Mouse (Mus musculus) lung, embryonic 15.5 days (tissue): ENCODE data around the gene Hibch. TPM values are rescaled to one million over a fixed set of nuclear protein-coding genes. Genes with fewer than 3 reads are reported as not detected.
A peak's percentile ranks its signal among the peaks of the same experiment; 100 is the strongest.
"Not testable (repeated sequence)": the region's sequence is repeated elsewhere in the genome, so short reads cannot be mapped to it uniquely, and the experiment has no call there.

Experiments
- ATAC-seq: fragments of 200-750 bp; cut with Nextera tagmentation; 2 replicates; pipeline ENCODE4 v1.8.0; 2017; ENCODE audit warnings: moderate number of reproducible peaks, borderline replicate concordance; ENCODE audit not compliant: low FRiP score, low TSS enrichment; ENCODE audit errors: extremely low read depth
- H3K27ac ChIP-seq: fragments of 300-500 bp; sonication (generic); 2 replicates; pipeline ENCODE4 v1.5.1; 2015; ENCODE audit warnings: moderate library complexity, mild to moderate bottlenecking, inconsistent platforms
- H3K27me3 ChIP-seq: fragments of 300-500 bp; sonication (generic); 2 replicates; pipeline ENCODE4 v1.6.1; 2015; ENCODE audit warnings: inconsistent platforms
- H3K36me3 ChIP-seq: fragments of 300-500 bp; sonication (generic); 2 replicates; pipeline ENCODE4 v1.6.1; 2015; ENCODE audit warnings: inconsistent platforms
- H3K4me1 ChIP-seq: fragments of 300-500 bp; sonication (generic); 2 replicates; pipeline ENCODE4 v1.6.1; 2015; ENCODE audit warnings: inconsistent platforms
- H3K4me2 ChIP-seq: fragments of 300-500 bp; sonication (generic); 2 replicates; pipeline ENCODE4 v1.6.1; 2015; ENCODE audit warnings: inconsistent platforms, mild to moderate bottlenecking, moderate library complexity
- H3K4me3 ChIP-seq: fragments of 300-500 bp; sonication (generic); 2 replicates; pipeline ENCODE4 v1.5.1; 2015; ENCODE audit warnings: mild to moderate bottlenecking, inconsistent platforms
- H3K9ac ChIP-seq: fragments of 300-500 bp; sonication (generic); 2 replicates; pipeline ENCODE4 v1.6.1; 2015; ENCODE audit warnings: inconsistent platforms
- H3K9me3 ChIP-seq: fragments of 300-500 bp; sonication (generic); 2 replicates; pipeline ENCODE4 v1.6.1; 2016; ENCODE audit warnings: inconsistent platforms
- WGBS: fragments of 180-500 bp; shearing (Covaris S2); methylation state at CpG from one replicate; pipeline ENCODE4 v1.1.7; 2015; 5-methylcytosine and 5-hydroxymethylcytosine counted together
- polyA plus RNA-seq: library from polyadenylated mRNA; unstranded; fragments of >200 nt; fragmentation: Nextera tagmentation; extraction: Ambion mirVana; gene quantifications from 2 replicates; pipeline ENCODE4 v1.2.1, GENCODE M21; 2015

Gene Hibch
- polyA plus RNA-seq, 1 experiment from 2014 or later: 19.5 TPM

DNA sequence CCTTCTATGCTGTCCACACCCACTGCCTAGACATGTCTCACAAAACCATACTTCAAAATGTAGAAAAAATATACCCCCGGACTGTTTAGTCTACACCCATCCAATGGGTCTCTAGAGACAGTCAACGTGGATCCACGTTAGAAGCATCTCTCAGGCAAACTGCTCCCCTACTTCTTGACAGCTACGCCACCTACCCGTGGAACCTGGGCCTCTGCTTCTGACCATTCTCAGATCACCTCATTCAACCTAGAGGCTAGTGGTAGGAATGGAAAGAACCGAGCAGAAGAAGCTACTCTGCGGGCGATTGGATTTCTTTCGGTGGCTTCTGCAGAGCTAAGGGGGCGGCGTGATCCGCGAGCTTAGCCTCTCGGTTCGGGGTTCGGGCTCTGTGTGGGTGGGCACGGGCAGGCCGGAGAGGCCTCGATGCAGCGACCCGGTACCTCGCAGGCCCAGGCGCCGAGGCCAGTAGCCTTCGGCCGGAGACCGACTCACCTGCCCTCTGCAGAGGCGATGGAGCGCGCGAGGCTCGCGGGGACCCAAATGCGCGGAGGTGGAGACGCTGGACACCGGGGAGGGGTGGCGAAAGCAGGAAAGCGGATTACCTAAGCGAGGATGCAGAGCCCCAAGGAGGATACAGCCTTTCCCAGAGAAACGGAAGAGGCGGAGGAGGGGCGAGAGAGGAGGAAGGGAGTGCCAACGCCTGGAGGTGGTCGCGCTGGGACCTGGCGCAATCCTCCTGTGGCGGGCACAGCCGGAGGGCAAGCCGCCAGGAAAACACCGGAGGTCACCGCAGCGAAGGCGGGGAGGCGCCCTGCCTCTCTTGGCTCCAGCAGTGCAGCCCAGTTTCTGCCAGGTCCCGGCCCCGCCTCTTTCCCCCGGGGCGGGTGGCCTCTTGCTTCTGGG lies 27.6 kb upstream of the Hibch start, which contains the start of gene Inpp1:
TSS of gene Inpp1 (minus strand) at position 779 of the 903 bp plus-strand sequence.
- H3K27ac ChIP-seq: peak within 1 kb of the TSS; percentile 75
- ATAC-seq: peak; percentile 88
- no peaks in the 10 kb centered on the region for H3K9me3 ChIP-seq
- peak within 1 kb of the TSS; percentile 96 for H3K4me2 ChIP-seq
- 2% methylated on average over 59 of the region's 59 CpGs for WGBS
- H3K27me3 ChIP-seq: no peaks in the 10 kb centered on the region
- H3K36me3 ChIP-seq: no peaks in the 10 kb centered on the region
- peaks cover 9% of the 10 kb centered on the region; the same call in 1 of the 2 replicates for H3K4me1 ChIP-seq
- H3K4me3 ChIP-seq: peak within 1 kb of the TSS; percentile 73
- peak within 1 kb of the TSS; percentile 77 for H3K9ac ChIP-seq

DNA sequence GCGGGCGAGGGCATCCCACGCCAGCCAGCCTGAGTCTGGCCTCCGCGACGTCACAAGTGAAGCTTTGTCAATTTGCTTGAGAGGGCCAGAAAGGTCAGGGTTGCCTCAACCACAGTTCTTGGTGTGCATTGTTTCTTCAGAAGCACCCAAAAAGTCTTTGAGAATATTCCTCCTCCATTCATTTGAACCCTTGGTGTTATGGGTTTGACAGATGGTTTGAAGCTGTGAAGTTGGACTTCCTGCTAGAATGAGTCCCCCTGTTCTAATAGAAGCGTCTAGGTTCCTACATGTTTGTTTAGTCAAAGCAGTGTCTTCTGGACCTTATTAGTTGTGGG lies 26.9 kb upstream of the Hibch start:
- peak overlapping the region; percentile 77 for H3K9ac ChIP-seq
- H3K36me3 ChIP-seq: no peaks in the 10 kb centered on the region
- H3K9me3 ChIP-seq: no peaks in the 10 kb centered on the region
- peak overlapping the region; percentile 96 for H3K4me2 ChIP-seq
- WGBS: 3% methylated on average over 7 of the region's 7 CpGs
- H3K4me3 ChIP-seq: peak overlapping the region; percentile 73
- peak overlapping the region; percentile 75 for H3K27ac ChIP-seq
- no peak for ATAC-seq
- peaks cover 9% of the 10 kb centered on the region; the same call in 1 of the 2 replicates for H3K4me1 ChIP-seq
- H3K27me3 ChIP-seq: no peaks in the 10 kb centered on the region

DNA sequence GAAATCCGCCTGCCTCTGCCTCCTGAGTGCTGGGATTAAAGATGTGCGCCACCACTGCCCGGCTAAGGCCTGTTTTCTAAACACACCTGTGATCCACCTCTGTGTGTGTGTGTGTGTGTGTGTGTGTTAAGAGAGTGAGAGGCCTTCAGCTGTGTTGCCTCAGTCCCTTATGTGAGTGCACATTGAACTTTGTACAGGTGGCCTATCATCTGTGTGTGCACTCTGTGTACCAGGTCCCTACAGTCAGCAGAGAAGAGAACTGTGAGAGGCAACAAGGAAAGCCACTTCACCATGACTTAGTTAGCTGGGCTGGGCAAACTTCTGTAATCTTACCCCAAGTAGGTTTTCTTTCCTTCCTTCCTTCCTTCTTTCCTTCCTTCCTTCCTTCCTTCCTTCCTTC lies 5.6 kb upstream of the Hibch start:
- Histone ChIP-seq H3K4me2 (no peak overlapping the region), H3K27ac (no peak overlapping the region), H3K36me3 (no peaks in the 10 kb centered on the region), H3K27me3 (no peaks in the 10 kb centered on the region), H3K4me1 (0 out of 2 replicates have a peak, but pooled peaks cover under 1% of the 10 kb centered on the region), H3K9me3 (no peaks in the 10 kb centered on the region), H3K4me3 (no peak overlapping the region), H3K9ac (no peak overlapping the region)
- ATAC-seq: no peak
- WGBS: 100% methylated on average over 3 of the region's 3 CpGs

DNA sequence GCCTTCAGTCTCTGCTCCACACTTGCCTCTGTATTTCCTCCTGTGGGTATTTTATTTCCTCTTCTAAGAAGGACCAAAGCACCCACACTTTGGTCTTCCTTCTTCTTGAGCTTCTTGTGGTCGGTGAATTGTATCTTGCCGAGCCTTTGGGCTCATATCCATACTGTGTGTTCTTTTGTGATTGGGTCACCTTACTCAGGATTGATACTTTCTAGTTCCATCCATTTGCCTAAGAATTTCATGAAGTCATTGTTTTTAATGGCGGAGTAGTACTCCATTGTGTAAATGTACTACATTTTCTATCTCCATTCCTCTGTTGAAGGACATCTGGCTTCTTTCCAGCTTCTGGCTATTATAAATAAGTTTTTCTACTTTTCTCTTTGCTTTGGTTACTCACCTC lies 375 bp upstream of the Hibch start:
- peak overlapping the region; percentile 77 for H3K4me2 ChIP-seq
- H3K4me3 ChIP-seq: peak overlapping the region; percentile 63
- H3K9ac ChIP-seq: no peak overlapping the region
- no peak; the same call in 1 of the 2 replicates for ATAC-seq
- 19% methylated on average over 3 of the region's 3 CpGs for WGBS
- H3K9me3 ChIP-seq: no peaks in the 10 kb centered on the region
- H3K27me3 ChIP-seq: no peaks in the 10 kb centered on the region
- H3K27ac ChIP-seq: peak overlapping the region; percentile 37
- no peaks in the 10 kb centered on the region for H3K36me3 ChIP-seq
- peaks cover 12% of the 10 kb centered on the region for H3K4me1 ChIP-seq

DNA sequence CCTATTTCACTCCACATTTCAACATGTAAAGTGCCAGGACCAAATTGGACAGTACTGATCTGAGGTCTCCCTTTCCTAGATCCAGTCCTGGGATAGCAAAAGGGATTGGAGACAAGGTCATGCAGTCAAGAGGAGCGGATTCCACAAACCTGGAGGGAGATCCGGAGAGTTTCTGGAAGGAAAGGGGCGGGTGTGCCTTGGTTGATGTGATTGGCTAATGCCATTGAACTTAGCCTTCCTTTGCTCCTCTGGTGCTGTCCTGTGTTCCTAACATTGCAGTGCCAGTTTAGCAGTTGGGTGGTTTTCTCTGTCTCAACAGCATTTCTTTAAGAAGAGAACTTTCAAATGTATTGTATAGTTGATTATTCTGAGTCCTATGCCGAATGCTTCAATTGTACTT lies 1.8 kb downstream of the Hibch start:
- Histone ChIP-seq H3K27ac (no peak overlapping the region), H3K4me3 (no peak overlapping the region), H3K9me3 (no peaks in the 10 kb centered on the region), H3K4me2 (no peak overlapping the region), H3K36me3 (no peaks in the 10 kb centered on the region), H3K27me3 (no peaks in the 10 kb centered on the region), H3K9ac (no peak overlapping the region), H3K4me1 (peaks cover 12% of the 10 kb centered on the region)
- 83% methylated on average over 4 of the region's 4 CpGs for WGBS
- no peak for ATAC-seq

DNA sequence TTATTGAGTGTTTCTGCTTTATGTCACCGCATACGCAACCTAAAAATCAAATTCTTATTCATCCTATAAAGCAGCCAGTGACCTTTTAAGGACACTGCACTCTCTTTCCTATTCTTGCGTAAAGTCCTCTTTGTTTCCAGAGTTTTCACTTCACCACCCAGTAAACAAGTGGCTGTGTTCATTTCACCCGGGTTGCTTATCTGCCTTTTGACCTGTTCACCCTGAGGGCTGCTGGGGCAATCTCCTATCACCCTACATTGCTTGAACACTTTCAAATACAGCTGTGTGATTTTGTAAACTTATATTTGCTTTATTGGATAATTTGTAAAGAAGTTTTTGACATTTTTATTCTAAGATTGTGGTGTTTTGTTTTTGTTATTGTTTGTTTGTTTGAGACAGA lies 4.7 kb downstream of the Hibch start:
- no peak overlapping the region for H3K4me3 ChIP-seq
- H3K4me1 ChIP-seq: peaks cover 9% of the 10 kb centered on the region
- no peak overlapping the region for H3K9ac ChIP-seq
- H3K9me3 ChIP-seq: no peaks in the 10 kb centered on the region
- H3K27ac ChIP-seq: no peak overlapping the region
- no peaks in the 10 kb centered on the region for H3K36me3 ChIP-seq
- ATAC-seq: no peak
- 75% methylated on average over 4 of the region's 4 CpGs for WGBS
- no peaks in the 10 kb centered on the region for H3K27me3 ChIP-seq
- no peak overlapping the region for H3K4me2 ChIP-seq

DNA sequence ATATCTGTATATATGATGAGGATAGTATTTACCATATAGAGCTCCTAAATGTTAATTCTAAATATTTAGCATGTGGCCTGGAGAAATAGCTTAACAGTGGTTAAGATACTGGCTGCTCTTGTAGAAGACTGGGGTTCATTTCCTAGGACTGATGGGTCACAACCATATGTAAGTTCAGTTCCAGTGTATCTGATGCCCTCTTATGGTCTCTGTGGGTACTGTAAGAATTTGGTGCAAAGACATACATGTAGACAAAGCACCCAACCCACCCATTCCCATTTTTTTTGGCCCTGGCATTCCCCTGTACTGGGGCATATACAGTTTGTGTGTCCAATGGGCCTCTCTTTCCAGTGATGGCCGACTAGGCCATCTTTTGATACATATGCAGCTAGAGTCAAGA lies 9.3 kb downstream of the Hibch start:
- H3K27me3 ChIP-seq, H3K36me3 ChIP-seq, H3K9me3 ChIP-seq, H3K4me3 ChIP-seq, ATAC-seq, H3K4me2 ChIP-seq, H3K9ac ChIP-seq, H3K4me1 ChIP-seq, H3K27ac ChIP-seq: not testable (repeated sequence)
- whole genome bisulfite sequencing: 64% methylated on average over 1 of the region's 1 CpGs

DNA sequence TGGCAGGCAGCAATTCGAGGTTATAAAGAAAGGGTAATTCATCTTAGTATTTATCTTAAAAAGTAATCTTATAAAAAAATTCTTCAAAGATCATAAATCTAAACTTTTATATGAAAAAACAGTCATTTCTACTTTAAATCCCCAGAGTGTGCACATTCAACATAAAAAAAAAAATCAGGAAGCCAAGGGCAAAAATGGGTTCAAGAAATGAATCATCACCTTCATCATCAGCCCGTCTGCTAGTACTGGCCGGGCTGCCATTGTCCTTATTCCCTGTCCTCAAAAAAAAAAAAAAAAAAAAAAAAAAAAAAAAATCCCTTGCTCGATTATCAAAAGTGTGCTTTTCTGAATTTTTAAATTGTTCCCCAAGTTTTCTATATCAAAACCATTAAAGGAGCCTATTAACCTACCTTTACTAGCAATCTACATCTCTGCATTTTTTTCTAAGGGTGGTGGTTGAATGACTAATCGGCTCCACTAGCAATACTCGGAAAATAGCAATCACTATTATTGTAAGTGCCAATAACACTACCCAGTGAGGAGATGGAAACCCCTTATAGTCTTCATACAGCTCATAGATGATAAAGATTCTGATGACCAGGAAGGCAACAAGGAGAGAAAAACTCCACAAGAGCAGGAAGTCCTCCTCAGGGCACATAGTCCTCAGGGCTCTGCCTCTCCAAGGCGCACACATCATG lies 11.3 kb downstream of the Hibch start:
- Histone ChIP-seq H3K27me3 (no peaks in the 10 kb centered on the region), H3K36me3 (no peaks in the 10 kb centered on the region), H3K9ac (no peak overlapping the region), H3K4me3 (no peak overlapping the region), H3K9me3 (no peaks in the 10 kb centered on the region), H3K4me1 (no peaks in the 10 kb centered on the region), H3K4me2 (no peak overlapping the region), H3K27ac (no peak overlapping the region)
- no peak for ATAC-seq
- WGBS: 75% methylated on average over 7 of the region's 7 CpGs

DNA sequence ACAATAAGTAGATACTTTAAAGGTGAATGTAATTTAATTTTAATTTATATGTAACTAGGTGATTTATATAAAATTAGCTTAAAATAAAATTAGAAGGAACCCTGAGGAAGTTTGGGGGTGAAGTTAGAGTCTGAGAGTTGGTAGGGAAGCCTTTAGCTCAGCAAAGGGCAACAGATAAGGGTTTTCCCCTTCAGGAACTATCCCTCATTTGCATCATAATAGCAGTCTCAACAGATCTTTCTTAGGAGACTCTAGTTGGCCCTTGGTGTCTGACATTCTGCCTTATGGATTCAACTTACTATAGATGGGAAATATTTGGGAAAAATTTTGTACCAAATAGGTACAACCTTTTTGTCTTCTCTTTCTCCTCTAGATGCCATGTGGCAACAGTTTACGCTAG lies 19.5 kb downstream of the Hibch start:
- Histone ChIP-seq H3K27ac (no peak overlapping the region), H3K4me2 (no peak overlapping the region), H3K4me1 (no peaks in the 10 kb centered on the region), H3K9ac (no peak overlapping the region), H3K9me3 (no peaks in the 10 kb centered on the region), H3K36me3 (no peaks in the 10 kb centered on the region), H3K4me3 (no peak overlapping the region), H3K27me3 (no peaks in the 10 kb centered on the region)
- WGBS: 95% methylated on average over 1 of the region's 1 CpGs
- no peak for ATAC-seq

DNA sequence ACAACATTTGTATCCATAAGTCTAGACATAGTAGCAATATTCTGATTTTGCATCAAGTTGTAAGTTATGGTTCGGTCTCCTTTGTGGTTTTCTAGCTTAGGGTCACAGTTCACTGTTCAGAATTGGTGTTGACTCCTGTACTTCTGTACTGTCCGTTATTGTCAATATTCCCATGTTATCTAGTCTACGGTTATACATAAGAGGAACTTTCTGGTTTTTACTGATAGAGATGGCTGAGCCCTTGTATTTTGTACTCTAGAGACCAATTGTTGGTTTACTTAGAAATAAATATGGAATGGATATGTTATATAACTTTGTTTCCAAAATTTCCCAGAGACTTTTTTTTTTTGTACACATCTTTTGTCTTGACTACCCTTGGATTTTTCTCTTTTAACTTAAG lies 21.3 kb downstream of the Hibch start:
- no peak overlapping the region for H3K9ac ChIP-seq
- no peak for ATAC-seq
- WGBS: 89% methylated on average over 3 of the region's 3 CpGs

DNA sequence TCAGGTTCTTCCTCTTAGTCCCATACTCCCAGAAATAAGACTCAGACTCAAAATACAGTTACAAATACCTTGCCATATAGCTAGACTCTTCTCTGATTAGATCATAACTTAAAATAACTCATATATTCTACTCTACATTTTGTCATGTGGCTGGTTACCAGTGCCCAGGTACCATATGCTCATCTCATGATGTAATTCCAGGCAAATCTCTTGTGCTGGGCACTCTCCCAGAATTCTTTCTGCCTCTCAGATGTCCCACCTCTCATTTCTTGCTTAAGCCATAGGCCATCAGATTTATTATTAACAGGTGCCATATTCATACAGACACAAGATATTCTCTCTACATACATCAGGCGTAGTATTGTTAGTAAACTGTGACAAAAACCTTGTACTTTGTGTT lies 23.1 kb downstream of the Hibch start:
- no peaks in the 10 kb centered on the region for H3K9me3 ChIP-seq
- WGBS: 84% methylated on average over 1 of the region's 1 CpGs

More for the DNA sequence above, 21.3 kb downstream of the Hibch start:
- no peak overlapping the region for H3K4me2 ChIP-seq
- no peaks in the 10 kb centered on the region for H3K27me3 ChIP-seq
- H3K36me3 ChIP-seq: no peaks in the 10 kb centered on the region
- H3K4me3 ChIP-seq: no peak overlapping the region
- H3K9me3 ChIP-seq: no peaks in the 10 kb centered on the region
- H3K4me1 ChIP-seq: no peaks in the 10 kb centered on the region
- H3K27ac ChIP-seq: no peak overlapping the region

DNA sequence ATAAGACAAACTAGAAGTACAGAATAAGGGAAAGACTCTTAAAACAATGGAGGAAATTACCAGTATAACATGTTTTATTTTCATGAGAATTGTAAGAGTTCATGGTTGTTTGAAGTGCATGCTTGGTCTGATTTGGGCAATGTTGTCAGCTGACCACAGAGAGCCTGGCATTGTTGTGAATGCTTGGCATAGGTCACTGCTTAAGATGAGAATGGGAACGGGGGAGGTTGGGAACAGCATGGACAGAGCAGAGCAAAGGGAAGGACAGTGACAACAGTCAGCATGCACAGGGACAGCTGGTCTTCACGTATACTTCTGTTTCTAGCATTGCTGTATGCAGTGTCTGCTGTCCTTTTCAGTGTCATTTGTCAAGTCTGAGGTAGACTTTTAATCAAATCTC lies 39.5 kb downstream of the Hibch start:
- no peak for ATAC-seq
- Histone ChIP-seq H3K27ac (no peak overlapping the region), H3K9ac (no peak overlapping the region), H3K27me3 (no peaks in the 10 kb centered on the region), H3K4me1 (no peaks in the 10 kb centered on the region), H3K4me3 (no peak overlapping the region), H3K36me3 (no peaks in the 10 kb centered on the region), H3K9me3 (no peaks in the 10 kb centered on the region), H3K4me2 (no peak overlapping the region)
- WGBS: 86% methylated on average over 2 of the region's 2 CpGs

More for the DNA sequence above, 23.1 kb downstream of the Hibch start:
- Histone ChIP-seq H3K27me3 (no peaks in the 10 kb centered on the region), H3K27ac (no peak overlapping the region), H3K4me3 (no peak overlapping the region), H3K36me3 (no peaks in the 10 kb centered on the region), H3K9ac (no peak overlapping the region), H3K4me2 (no peak overlapping the region), H3K4me1 (no peaks in the 10 kb centered on the region)
- ATAC-seq: no peak
